Mouse (Mus musculus) kidney, postnatal 10 days (tissue): Measurements from ENCODE around the gene Tmem253.
"Not testable (repeated sequence)": the region's sequence is repeated elsewhere in the genome, so short reads cannot be mapped to it uniquely, and the experiment has no call there.

Source experiments
- DNase-seq: peaks from one replicate; pipeline ENCODE4 v3.0.0; 2021; ENCODE audit warnings: mixed read lengths

The Tmem253 gene

DNA sequence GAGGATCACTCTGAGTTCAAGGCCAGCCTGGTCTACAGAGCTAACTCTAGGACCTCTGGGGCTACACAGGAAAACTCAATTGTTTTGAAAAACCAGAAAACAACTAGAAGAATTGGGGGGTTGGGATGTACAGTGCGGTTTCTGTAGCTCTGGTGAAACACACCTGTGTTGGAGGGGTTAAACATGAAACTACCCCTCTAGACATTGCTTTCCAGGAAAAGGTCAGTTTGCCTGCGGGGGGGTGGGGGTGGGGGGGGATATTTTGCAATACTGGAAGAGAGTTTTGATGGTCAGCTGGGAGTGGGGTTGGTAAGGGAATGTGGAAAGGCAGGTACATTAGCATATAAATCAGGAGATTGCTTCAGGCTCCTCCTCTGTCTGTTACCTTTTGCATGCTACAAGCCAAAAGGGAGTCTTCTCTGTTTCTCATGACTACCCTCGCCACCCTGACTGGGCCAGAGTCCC is 6.8 kb downstream of the Tmem253 start:
- DNase-seq: no peak

DNA sequence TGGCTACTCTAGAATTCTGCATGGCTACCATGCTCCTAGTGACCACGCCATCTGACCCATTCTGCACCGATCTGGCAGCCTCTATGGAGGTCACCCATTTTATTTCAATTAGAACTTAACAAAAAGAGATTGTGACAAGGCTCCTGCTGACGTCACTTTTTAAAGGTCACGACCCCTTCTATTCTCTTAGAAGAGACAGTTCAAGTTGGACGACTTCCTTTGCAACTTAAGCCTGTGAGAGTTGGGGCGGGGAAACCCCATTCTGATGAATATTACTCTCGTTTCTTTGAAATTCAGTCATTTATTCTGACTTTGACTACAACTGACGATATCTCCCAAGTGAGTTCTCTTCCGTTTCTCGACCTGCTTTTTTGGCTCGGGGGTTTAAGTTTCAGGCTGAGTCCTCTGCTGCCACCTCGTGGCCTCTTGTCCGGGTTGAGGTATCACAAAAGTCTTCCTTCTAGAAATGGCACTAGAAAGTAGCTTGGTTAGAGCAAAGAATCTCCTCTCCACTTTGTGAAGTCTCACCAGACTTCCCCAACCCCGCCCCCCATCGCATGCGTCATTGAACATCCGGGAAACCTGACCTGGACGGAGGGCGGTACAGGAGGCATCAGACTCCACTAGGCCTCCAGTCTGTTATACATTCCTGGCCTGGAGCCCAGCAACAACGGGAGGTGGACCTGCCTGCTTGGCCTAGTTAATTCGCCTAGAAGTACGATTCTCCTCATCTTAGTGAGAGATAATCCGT is 7.4 kb downstream of the Tmem253 start:
- DNase-seq: peak; percentile 97

DNA sequence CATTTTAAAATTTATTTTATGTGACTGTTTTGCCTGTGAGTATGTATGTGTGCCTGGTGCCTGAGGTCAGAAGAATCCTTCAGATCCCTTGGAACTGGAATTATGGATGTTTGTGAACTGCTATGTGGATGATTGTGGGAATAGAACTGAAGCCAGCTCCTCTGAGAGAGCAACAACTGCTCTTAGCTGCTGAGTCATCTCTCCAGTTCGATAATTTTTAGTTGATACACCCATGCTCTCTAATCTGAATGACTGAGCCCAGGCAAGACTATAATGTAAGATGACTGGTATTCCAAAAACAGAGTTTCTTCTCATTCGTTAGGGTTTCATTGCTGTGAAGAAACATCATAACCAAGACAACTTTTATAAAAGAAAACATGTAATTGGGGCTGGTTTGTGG is 8.7 kb downstream of the Tmem253 start:
- no peak for DNase-seq

DNA sequence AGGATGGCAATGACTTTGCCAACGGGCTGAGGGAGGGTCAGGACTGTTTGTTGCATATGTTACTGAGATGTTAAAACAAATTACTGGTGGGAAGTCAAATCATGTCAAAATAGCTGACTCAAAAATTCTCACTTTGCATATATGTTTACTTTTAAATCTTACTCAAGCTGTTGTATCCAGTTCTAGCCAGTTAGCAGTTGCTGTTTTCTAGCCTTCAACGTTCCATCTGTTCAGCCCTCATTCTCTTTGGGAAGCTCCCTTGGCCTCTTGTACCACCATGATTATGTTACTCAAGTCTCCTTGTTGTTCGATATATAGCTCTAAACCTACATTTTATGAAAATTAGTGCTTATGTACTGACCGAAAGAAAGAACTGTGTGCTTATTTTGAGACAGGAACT is 10.9 kb downstream of the Tmem253 start:
- DNase-seq: no peak

DNA sequence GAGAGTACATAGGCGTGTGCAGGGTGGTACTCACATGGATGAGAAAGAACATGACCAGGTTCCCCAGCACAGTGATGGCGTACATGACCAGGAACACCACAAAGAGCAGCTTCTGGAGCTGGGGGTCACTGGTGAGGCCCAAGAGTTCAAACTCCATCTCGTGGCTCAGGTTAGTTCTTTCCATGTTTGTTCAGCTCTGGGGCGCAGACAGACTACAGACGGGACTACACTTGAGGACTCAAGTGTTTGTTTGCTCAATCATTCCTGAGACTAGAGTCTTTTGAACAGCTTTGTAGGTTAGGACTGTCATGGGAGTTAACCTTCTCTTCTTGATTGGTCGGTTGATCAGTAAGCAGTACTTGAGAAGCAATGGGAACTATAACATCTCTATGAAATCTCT is 20.5 kb downstream of the Tmem253 start:
- no peak for DNase-seq

DNA sequence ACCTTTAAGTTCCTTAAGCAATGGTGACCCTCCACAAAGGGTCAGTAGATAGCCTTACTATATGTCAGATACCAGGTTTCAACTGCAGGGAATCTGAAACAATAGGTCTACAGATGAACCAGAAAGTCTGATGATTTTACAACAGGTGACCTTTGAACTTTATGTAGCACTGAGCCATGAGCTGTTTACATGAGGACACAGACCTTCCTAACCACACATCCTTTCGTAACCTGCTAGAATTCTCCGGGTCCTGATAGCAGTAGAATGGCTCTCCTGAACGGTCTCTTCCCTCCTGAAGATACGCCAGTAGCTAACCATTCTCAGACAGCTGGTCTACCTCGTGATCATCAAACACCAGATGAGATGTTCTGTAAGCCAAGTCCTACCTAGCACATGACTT is 23.9 kb downstream of the Tmem253 start:
- no peak for DNase-seq

DNA sequence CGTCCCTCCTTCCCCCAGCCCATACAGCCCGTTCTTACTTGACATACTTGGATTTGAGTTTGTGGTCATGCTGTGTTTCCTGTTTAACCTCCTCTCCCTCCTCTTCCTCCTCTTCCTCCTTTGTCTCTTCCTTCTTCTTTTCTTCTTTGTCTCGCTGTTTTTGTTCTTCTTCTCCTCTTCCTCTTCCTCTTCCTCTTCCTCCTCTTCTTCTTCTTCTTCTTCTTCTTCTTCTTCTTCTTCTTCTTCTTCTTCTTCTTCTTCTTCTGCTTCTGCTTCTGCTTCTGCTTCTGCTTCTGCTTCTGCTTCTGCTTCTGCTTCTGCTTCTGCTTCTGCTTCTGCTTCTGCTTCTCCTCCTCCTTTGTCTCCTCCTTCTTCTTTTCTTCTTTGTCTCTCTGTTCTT is 26.9 kb downstream of the Tmem253 start, which contains the start of gene Olfr221:
TSS of gene Olfr221 (minus strand) at position 101 of the 400 bp plus-strand sequence.
- DNase-seq: not testable (repeated sequence)

DNA sequence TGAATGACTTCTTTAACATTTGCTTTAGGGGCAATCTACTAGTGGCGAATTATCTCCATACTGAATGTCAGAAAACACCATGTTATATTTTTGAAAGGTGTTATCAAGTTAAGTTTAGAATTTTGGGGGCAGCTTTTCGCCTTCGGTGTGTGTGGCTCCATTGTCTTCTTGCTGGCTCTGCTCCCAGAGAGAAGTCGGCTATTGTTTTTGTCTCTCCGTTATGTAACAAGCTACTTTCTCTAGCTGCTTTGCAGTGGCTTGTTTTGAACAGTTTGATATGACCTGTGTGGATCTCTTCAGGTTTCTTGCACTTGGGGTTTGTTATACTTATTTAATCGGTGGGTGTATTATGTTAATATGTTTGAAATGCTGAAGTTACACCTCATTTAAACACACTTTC is 28.0 kb downstream of the Tmem253 start:
- no peak for DNase-seq

DNA sequence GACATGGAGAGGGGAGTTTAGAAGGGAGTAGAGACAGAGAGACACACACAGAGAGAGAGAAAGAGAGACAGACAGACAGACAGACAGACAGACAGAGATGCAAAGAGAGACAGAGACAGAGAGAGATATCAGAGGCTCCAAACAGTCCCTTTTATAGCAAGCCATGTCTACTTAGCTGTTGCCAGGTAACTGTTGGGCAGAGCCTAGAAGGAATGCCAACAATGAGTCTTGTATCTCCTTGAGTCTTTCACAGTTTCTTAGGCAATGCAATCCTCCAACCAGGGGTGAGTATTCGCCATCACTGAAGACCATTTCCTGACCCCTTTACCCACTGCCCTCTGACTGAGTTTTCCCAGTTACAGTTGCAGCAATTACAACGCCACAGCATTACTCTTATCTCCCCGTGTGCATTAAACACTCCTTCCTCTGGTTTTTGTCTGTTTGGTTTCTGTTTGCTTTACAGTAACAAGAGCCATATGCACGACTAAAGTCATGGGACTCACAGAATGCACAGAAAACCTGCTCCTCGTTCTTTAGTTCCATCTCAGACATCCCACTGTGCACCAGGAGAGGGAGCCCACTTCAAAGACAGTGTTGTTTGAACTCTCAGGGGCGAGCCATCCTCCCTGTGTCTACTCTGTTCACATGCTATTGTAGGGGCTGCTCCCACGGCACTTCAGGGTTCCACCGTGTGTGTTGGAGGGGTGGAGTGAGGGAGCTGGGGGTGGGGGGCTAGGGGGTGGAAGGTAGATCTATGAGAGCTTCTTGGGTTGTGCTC is 29.6 kb downstream of the Tmem253 start:
- peak; percentile 64 for DNase-seq

DNA sequence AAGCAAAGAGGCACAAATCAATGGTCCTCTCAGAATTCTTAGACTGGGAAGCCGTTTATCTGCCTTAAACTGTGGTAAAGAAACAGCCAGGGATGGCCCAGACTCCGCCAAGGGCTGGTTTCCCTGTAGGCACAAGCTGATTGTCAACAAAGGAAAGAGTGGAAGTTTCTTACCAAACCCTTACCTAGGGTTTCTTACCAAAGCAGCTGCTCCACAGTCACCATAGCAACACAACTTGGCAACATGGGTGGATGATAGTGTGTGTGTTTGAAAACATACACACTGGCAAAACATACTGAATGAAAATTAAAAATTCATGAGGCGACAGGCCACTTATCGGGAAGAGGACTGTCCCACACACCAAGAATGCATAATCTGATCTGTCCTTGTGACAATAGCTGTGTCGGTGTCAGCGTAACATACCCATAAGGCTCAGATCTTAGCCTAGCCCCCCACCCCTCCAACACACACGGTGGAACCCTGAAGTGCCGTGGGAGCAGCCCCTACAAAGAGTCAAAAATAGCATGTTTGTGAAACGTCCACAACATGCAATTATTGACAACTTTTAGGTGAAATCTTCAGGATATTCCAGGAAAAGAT is 30.6 kb downstream of the Tmem253 start:
- DNase-seq: no peak

DNA sequence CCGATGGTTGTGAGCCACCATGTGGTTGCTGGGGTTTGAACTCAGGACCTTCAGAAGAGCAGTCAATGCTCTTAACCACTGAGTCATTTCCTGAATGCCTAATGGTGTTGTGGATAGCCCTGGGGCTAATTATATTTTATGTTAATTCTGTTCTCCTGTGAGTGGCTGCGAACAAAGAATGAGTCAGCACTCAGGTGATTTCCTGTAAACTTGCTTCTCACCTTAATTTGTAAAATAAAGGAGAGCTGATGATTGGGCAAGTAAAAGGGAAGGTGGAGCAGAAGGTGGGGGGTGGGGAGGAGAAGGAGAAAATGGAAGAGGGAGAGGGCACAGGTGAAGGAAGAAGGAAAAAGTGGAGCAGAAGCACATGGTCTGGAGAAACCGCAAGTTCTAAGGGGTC is 37.3 kb downstream of the Tmem253 start:
- DNase-seq: not testable (repeated sequence)

DNA sequence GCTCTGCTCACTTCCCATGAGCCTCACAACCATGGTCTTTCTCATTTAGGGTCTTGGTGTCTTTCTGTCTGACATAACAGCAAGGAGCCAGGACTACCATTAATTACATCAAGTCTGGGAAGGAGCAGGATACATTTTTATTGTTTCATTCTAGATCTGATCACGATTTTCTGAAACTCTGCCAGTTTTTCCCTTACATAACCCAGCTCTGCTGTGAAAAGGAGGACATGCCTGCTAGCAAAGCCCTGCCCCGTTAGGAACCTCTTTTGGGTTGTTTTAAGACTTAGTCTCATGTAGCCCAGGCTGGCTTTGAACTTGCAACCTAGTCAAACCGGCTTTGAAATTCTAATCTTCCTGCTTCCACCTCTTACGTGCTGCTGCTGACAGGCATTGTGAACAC is 44.5 kb downstream of the Tmem253 start:
- no peak for DNase-seq

DNA sequence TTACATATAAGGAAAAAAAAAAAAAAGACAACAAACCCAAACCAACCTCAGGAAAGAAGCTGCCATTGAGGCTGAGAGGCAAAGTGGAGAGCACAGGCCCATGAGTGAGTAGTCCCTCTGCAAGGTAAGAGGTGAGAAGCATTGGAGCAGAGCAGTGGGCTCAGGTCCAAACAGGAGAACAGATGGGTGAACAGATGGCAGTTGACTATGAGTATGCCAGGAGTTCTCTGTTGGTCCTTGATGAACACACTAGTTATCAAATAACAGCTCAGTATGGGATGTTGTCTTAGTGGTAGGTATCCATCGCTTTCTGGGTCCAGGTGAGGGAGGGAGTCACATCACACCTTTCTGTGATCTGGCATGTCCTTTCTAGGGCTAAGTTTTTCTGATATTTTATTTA is 45.3 kb downstream of the Tmem253 start:
- no peak for DNase-seq

DNA sequence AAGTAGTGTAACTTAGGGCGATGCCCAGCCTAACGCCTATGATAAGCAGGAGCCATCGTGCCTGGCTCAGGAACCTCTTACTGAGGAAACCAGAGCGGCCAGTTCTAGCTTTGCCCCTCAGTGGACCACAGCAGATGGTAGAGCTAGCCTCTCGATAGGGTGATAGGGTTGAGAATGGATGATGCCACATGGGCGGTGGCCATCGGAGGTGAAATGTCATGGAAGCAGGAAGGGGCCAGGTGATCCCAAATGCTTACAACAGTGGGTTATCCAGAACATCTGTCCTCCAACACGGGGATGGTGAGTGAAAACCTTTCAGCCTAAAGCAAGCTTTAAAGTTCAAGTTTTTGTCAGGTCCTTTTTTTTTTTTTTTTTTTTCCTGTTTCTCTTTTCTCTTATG is 46.3 kb downstream of the Tmem253 start:
- no peak for DNase-seq

DNA sequence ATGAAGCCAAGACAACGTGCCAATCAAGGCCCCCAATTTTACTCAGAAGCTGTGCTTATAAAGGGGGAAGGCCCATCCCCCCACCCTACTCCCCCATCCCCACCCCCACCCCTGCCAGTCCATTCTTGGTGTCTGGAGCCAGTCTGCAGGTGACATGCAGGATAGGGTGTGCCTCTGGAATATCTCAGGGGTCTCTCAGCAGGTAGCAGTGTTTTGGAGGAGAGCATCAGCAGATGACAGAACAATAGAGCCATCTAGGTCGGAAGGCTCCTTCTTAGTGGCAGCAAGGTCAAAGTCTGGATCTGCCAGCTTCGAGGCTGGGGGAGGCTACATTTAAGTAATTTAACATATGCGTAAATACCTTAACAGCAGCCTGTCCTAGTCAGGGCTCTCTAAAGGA is 50.7 kb downstream of the Tmem253 start:
- no peak for DNase-seq
